Mouse (Mus musculus) layer of hippocampus, adult 9-10 months (tissue): ENCODE data around the gene Atp2a2.

Experiments
- DNase-seq: peaks from one replicate; pipeline ENCODE4 v3.0.0; 2022; ENCODE audit warnings: low spot score

Atp2a2 gene

DNA sequence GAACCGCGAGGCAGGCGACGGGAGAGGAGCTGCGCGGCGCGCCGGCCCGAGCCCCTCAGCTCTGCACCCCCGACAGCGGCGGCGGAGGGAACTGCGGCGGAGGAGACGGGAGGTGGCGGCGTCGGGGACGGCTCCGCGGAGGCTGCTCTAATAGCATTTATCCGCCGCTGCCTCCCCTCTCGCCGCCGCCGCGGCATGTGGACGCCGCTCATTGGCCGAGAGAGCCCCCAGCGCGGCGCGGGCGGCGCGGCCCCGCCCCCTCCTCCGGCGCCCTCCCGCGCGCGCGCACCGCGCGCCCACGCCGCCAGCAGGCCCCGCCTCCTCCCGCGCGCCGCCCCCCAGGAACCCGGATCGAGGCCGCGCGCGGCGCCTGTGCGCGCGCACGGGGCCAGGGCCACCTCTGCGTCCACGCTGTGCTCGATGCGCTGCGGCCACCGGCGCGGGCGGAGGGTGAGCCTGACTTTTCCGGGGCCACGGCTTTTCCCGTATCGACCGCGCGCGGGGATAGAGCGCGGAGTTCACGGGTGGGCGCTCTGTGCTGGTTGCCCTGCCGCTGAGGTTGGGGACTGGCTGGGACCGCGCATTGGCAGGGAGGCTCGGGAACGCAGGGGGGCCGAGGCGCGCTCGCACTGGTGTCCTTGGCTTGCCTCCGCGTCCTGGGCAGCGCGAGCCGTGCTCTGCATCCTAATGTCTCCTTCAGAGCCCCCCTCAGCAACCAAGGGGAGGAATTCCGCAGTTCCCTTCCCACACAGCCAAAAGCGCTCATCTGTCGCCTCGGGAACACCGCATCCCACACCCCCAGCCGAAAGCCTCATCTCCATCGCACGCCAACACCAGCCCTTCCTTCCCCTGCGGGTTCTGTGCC is at the start of gene Atp2a2:
Gene Atp2a2, minus strand, starts transcription at position 149 of the 865 bp plus-strand sequence.
- DNase-seq, result peak; percentile 72

DNA sequence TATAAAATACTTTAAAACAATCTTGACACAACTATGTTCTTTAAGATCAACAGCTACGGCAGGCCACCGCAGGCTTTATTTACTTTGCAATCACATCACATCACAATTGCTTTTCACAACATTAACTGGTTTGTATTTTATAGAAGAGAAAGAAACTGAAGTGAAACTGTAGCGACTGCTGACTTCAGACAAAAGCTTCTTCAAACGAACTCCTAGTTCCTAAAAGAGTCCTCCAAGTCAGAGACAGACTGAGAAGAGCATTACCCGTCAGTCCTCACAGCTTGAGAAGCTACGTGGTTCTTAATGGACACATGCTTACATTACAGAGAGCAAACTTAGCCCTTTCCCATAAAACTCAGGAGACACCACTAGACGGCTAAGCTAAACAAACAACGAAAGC is 48.4 kb upstream of the Atp2a2 start:
- no peak for DNase-seq

DNA sequence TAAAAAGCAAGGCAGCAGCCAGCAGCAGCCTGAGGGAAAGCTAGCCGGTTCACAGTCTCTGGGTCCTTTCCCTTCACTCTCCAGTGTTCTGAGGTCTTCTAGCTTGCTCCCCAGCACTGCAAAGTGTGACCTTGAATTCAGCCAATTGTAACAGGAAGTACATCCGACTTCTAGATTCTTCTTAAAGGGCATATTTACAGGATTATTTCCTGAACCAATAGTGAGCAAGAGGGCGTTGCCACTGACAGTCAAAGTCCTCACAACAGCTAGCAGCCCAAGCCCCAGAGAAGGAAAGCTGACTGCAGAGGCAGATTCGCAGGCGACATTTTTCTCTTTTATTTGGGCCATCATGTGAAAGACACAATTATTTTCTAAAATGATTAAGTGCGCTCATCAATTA is 46.6 kb upstream of the Atp2a2 start:
- DNase-seq, result no peak

DNA sequence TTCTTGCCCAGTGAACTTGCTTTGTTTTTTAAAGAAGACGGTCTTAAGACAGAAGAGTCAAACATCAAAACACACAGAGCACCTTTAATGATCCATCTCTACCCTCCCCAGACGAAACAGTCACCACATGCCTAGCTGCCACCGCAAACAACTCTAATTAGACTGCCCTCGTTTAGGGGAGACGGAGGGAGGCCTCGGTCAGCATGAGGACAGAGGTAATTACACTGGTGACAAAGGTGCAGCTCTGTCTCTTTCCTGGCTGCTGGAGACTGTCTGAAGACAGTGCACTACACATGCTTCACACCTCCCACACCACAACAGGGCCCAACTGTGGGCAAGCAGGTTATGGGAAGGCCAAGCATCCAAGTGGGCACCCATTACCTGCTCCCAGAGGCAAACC is 45.8 kb upstream of the Atp2a2 start:
- DNase-seq, result no peak

DNA sequence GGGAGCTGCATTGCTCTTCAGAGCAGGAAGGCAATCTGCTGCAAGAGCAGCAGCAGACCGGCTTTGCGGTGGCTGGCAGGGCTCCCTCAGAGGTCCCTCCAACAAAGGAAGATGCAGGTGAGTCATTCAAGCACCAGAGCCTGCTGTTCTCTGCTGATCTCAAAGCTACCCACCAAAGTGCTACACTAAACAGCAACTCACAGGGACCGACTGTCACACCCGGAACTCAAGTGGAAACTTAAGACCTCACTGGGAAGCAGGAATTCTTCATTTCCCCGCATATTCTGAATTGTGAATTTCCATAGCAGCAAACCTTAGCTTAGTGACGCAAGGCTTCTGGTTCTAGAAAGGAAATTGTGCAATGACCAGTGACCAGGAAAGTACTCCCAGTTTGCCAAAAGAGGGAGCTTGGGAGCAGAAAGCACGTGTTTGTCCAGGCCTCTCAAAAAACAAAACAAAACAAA is 45.3 kb upstream of the Atp2a2 start:
- peak; percentile 38 for DNase-seq

DNA sequence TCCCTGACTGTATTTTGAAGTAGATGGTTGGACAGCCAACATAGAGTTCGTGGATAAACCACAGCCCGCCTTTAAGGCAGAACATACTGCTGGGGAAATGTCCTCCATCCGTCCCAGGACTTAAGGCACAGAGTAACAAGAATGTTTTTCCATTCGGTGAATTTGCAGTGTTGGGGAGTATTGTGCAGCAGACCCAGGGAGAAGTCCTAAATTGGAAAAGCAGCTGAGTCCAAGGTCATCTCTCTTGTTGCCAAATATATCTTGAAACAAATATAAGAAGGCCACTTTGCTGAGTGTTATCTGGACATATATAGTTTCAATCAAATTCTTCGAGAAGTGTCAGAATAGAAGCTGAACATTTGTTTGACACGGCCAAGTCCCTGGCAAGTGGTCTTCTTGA is 41.4 kb upstream of the Atp2a2 start:
- DNase-seq, result no peak

DNA sequence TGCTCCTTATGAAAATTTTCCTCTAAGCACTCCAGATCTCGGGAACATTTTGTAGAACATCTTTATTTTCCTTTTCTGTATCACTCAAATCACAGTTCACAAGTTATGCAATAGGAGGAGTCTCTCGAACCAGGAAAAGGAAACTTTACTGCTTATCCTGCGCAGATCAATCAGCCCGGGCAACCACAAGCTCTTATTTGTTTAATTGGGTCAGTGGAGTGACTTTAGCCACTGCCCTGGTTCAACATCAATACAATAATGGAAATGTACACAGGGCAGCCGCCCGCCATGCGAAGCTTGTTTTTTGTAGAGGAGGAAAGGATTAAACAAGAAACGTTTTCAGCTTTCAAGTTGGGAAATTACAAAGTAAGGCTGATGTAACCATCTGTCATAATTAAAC is 39.8 kb upstream of the Atp2a2 start:
- DNase-seq, result no peak

DNA sequence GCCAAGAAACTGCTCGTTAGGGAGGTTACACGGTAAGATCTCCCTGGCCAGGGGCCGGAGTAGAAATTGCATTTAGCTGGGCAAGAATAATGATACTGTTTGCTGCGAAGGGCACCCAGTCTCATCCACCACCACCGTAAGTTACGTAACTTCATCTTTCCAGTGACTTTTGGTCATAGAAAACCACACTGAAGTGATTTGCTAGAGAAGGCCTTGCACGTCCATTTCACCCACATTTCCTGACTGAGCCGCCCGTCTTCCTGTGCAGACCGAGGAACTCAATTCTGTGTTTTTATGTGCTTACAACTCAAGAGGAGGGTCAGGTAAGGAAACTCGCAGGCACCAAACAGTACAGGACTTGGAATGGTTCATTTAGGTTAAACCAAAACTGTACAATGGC is 36.1 kb upstream of the Atp2a2 start:
- DNase-seq, result no peak

DNA sequence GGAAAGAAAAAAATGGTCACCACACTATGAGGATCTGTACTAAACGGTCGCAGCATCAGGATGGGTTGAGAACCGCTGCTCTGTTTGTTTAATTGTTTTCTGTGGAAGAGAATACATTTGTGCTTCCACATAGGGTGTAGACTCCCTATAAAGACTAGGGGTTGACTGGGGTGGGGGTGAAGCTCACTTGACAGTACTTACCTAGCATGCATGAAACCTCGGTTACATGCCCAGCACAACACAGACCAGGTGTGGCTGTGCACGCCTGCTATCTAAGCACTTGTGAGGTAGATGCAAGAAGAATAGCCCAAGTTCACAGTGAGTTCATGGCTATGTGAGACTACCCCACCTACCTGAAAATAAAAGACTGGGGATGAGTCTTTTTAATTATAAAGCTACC is 35.6 kb upstream of the Atp2a2 start:
- no peak for DNase-seq

DNA sequence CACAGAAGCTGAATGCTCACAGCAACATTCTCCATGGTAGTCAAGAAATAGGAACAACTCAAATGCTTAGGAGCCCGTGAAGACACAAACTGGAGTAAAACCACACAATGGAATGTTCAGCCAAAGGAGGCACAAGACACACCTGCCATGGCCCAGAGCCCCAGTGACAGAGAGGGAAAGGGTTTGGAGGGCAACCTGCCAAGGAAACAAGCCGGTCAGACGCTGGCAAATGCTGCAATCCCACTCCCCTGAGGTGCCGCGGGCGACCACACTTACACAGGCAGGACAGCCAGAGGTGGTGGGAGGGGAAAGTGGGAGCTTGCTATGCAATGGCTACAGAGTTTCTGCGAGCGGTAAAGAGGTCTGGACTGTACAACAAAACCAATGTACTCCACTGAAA is 31.9 kb upstream of the Atp2a2 start:
- no peak for DNase-seq

DNA sequence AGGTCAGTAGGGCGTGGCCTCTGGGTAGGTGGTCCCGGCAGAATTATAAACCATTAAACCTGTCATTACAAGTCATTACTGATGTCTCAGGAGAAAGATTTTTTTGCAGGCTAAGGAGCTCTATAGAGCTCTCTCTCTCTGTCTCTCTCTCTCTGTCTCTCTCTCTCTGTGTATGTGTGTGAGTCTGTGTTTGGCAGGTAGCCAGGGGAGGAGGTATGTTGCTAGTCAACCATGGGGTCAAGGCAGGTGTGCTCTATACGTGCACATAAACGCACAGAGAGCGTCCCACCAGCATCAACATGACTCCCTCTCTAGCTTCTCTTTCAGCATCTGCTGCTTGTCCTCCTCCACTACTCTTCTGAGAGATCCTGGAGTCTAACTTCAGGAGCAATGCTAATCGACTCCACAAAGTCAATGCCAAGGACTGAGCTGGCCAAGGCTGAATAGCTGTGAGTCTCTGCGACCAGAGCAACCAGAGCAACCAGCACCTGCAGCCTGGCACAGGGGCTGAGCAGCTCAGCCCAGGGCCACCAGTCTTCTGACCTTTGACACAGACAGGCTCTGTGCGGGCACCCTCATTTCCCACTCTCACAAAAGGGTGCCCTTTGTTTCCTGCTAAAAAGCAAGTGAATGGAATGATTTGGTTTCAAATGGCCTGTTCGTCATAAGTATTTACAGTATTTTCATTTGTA is 28.0 kb upstream of the Atp2a2 start:
- DNase-seq, result no peak

DNA sequence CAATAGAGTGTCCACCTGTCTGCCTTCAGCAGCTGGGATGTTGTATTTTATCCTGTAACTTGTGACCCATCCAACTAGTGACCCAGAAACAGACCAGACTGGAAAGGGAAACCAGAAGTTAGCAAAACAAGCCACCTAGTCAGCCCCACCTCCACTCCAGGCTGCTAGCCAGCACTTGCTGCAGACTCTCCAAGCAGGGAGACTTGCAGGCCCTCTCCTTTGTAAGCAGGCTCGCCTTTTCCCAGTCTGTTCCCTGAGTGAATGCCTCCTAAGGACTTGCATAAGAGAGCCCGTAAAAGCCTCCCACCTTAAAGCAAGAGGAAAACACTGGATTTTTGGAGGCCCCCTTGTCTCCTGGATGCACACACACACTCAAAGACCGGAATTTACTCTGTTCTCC is 27.3 kb upstream of the Atp2a2 start:
- DNase-seq, result no peak

DNA sequence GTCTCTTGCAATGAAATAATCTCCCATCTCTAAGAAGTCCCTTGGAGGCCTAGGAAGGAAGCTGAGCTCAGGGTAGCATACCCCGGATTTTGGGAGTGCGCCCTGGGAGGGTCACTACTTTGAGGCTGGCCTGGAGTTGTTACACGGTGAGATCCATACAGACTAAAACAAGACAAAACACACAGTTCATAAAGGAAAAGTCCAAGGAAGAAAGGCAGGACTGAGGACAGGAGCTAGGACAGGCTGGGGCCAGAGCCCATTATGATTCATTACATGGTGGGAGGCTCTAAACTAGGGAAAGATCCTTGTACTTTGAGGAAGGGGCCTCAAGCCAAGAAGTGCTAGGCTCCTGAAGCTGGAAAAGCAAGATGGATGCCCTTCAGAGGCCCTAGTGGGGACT is 26.6 kb upstream of the Atp2a2 start:
- DNase-seq, result no peak

DNA sequence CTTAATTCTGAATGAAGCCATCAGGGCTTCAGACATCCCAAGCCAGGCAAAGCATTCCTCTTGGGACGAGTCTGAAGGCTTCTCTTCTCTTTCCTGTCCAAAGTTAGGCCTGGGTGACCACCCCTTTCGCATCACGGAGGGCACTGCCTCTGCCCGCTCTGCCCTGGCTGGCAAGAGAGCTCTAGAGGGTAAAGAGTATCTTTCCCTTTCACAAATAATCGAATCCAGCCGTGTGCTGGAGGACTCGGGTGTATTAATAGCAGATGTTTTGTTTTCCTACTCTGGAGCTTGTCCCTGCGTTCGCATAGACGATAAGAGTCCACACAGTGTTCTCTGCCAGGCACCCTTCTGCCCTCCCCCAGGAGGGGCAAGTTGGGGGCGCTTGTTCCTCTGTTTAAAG is 25.7 kb upstream of the Atp2a2 start:
- DNase-seq, result no peak

DNA sequence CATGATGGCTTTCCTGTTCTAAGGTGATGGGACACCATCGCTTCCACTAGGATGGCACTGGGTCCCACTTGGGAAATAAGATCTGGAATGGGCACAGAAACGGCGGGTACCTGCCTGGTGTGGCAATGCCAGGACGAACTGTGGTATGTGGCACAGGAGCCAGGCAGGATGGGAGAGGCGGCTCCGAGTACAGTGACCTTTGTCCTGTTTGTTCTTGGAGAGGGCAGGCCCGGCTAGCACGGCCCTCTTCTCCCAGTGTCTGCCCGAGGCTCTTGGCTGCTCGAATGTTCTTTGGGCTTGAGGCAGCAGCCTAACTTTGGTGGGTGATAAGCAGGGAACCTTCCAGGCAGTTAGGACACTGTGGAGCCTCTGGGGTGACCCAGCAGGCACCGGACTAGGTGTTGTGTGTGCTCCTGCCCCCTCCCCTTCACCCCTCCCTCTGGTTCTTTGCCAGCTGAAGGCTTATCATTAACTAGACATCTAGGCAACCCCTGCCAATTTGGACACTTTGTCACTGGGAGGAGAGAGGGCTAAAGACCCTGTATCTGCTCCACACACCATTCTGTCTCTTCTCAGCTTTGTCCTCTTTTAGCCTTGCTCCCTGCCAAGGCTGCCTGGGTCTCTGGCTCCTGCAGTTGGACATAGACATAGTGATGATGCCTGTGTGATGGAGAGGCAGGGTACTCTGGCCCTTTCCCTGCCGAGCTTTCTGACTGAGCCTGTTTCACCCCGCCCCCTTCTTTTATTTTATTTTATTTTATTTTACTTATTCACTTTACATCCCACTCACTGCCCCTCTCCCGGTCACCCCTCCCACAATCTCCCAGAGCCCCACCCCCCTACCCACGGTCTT is 25.1 kb upstream of the Atp2a2 start:
- DNase-seq, result no peak

DNA sequence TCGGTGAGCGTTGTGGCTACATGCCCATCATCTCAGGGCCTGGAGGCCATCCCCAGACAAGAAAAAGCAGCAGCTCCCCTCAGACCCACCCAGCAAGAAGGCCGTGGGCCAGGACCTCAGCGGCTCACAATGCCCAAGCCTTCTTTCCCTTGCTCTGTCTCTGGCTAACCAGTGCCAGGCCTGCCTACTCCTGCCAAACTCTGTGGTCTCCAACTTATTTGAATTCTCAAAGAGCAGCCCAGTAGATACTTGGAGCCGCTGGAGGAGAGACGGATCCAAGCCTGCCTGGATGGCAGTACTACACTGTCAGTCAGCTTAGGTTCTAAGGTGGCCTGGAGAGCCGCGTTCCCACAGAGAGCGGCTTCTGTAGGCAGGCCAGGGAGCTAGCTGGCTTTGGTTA is 24.4 kb upstream of the Atp2a2 start:
- DNase-seq, result no peak

DNA sequence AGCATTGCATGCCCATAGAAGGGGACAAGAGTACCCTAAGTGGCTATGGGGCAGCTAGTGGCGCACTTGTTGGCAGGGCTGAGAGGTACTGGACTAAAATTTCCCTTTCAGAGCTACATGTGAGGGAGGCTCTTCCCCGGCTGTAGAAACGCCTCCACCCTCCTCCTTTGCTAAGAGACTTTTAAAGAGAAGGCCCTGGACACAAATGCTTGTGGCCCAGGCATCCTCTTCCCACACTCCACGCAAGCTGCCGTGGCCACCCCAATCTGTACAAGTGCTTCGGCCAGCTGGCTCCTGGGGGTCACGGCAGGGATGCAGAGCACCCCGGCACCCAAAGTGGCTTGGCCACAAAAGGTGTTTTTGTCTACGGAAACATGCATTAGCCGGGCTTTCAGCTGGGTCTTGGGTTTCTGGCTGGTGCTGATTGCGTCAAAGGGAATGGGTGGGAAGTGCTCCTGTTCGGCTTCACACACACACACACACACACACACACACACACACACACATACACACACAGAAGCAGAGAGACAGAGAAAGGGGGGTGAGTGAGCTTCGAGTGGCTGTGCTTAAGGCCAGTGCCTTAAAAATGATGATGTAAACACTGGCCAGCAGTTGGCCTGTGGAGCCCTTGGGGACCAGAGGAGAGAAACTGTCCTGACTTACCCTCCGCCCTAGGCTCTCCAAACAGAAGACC is 23.4 kb upstream of the Atp2a2 start:
- DNase-seq, result no peak

DNA sequence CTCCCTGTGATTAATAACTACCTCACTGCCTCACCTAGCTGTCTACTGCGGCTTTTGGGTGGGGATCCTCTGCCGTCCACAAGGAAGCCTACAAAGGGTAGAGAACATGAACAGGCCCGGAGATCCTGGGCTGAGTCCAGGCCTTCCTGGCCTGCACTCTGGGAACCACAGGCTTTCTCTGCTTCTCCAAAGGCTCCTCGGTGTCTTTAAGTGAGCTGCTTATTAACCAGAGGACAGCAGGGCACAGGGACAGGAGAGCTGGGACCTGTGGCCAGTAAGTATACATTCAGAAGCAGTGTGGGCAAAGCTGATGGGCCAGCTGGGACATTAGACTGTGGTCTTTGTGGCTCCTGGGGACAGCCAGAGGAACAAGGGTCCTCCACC is 22.8 kb upstream of the Atp2a2 start:
- DNase-seq, result no peak

DNA sequence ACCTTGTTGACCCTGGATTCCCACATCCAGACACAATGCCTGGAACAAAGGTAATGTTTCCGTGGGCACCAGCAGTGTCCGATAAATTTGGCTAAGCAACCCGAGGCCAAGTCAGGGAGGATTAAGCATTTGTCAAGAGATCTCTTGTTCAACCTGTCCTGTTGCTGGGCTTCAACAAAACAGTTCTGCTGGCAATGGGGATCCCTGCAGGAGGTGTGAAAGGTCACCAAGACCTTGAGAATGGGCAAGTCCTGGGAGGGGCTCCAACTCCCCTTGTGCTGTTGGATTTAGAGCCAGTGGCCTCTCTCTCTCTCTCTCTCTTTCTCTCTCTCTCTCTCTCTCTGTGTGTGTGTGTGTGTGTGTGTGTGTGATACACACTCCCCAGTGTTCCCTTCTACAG is 22.2 kb upstream of the Atp2a2 start:
- DNase-seq, result no peak

DNA sequence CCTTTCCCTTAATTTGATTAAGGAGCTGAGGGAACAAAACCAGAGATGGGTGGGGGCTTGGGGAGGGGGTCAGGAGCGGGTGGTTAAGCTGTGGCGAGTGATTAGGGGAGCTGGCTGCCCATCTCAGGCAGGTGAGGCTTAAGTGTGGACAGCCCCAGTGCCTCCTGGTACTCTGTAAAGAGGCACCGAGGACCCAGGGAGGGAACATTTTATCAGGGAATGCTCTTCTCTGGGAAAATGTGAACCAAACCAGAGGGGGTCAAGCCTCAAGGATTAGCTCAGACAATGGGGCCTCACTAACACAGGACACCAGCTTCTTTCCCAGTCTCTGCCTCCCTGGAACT is 19.1 kb upstream of the Atp2a2 start:
- DNase-seq, result no peak

DNA sequence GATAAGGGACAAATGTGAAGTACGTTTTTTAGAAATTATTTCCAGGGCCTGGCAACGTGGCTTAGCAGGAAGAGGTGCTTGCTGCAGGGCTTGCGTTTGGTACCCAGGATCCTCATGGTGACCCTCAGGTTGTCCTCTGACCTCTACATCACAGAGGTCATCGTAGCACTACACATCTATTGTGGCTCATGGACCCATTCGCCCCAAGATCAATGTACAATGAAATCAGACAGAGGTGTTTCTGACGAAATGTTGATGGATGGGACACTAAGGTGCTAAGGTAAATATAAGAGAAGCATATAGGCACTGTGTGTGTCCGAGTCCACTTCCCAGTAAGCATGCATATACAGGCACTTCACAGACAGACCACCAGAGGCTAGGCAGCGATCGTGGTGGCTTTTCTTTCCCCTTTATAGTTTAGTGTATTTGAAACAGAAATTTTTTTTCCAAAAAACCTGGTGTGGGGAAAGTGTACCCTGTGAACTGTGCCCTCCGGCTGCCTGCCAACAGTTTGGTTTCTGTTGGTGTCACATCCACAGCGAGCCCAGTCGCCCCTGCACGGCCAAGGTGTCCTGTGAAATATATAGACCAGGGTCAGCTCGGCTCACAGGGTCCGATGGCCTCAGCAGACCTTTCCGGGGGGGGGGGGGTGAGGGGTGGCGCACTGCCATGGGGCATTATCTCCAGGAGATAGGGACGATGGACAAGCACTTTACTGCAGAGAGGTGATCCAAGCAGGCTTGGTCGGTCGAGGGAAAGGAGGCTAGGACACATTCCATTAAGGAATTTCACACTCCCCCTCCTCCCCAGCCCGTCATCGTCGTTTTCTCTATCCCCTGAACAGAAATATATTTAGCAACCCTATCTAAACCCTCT is 18.5 kb upstream of the Atp2a2 start:
- DNase-seq, result no peak
